Mouse (Mus musculus) R1 (cell line): ENCODE results near the gene Slfnl1.

ENCODE experiments used
- DNase-seq: peaks from one replicate; pipeline ENCODE4 v3.0.0-alpha.2; 2018; ENCODE audit warnings: low read depth, low spot score

The Slfnl1 gene

GRCm38 (mm10) chr4:120531986-120532385, at the start of gene Slfnl1:
TSS of gene Slfnl1 (plus strand) at chr4:120532231.
- DNase-seq, result no peak

GRCm38 (mm10) chr4:120487707-120488106, 44.3 kb upstream of the Slfnl1 start:
- DNase-seq, result no peak

- no peak for DNase-seq
Measured at GRCm38 (mm10) chr4:120506955-120507354, 25.1 kb upstream of the Slfnl1 start.

GRCm38 (mm10) chr4:120511203-120511602, 20.8 kb upstream of the Slfnl1 start:
- no peak for DNase-seq

- DNase-seq, result no peak
Measured at GRCm38 (mm10) chr4:120514366-120514765, 17.7 kb upstream of the Slfnl1 start.

- no peak for DNase-seq
Measured at GRCm38 (mm10) chr4:120516491-120516890, 15.5 kb upstream of the Slfnl1 start.

GRCm38 (mm10) chr4:120516907-120517306, 15.1 kb upstream of the Slfnl1 start:
- no peak for DNase-seq

GRCm38 (mm10) chr4:120517335-120517734, 14.7 kb upstream of the Slfnl1 start:
- peak; percentile 48 for DNase-seq

GRCm38 (mm10) chr4:120521761-120522160, 10.3 kb upstream of the Slfnl1 start:
- DNase-seq, result no peak

GRCm38 (mm10) chr4:120522351-120522750, 9.7 kb upstream of the Slfnl1 start:
- DNase-seq, result no peak

GRCm38 (mm10) chr4:120523092-120523491, 8.9 kb upstream of the Slfnl1 start:
- DNase-seq, result no peak

- peak; percentile 61 for DNase-seq
Measured at GRCm38 (mm10) chr4:120528171-120528570, 3.9 kb upstream of the Slfnl1 start.

- DNase-seq, result peak; percentile 23
Measured at GRCm38 (mm10) chr4:120538664-120539063, 6.6 kb downstream of the Slfnl1 start.

GRCm38 (mm10) chr4:120544896-120545295, 12.9 kb downstream of the Slfnl1 start:
- DNase-seq, result no peak

GRCm38 (mm10) chr4:120556592-120556991, 24.6 kb downstream of the Slfnl1 start:
- DNase-seq, result no peak

GRCm38 (mm10) chr4:120565726-120566125, 33.7 kb downstream of the Slfnl1 start:
- no peak for DNase-seq

- DNase-seq, result no peak
Measured at GRCm38 (mm10) chr4:120568005-120568404, 36.0 kb downstream of the Slfnl1 start.

- DNase-seq, result peak; percentile 18
Measured at GRCm38 (mm10) chr4:120569025-120569424, 37.0 kb downstream of the Slfnl1 start.

GRCm38 (mm10) chr4:120569486-120570437, 37.7 kb downstream of the Slfnl1 start, which contains the start of gene Ctps:
TSS of gene Ctps (minus strand) at chr4:120570276.
- DNase-seq, result peak; percentile 93

GRCm38 (mm10) chr4:120570438-120571069, 38.5 kb downstream of the Slfnl1 start:
- peak; percentile 78 for DNase-seq

- DNase-seq, result peak; percentile 5
Measured at GRCm38 (mm10) chr4:120571070-120571464, 39.0 kb downstream of the Slfnl1 start.

GRCm38 (mm10) chr4:120571691-120572090, 39.7 kb downstream of the Slfnl1 start:
- DNase-seq, result no peak

GRCm38 (mm10) chr4:120580894-120581293, 48.9 kb downstream of the Slfnl1 start:
- no peak for DNase-seq
